Mouse (Mus musculus) embryonic facial prominence, embryonic 11.5 days (tissue): ENCODE data around the gene Rbm43. TPM values are rescaled to one million over a fixed set of nuclear protein-coding genes. Genes with fewer than 3 reads are reported as not detected.
"Not testable (repeated sequence)": the region's sequence is repeated elsewhere in the genome, so short reads cannot be mapped to it uniquely, and the experiment has no call there.

Source experiments
- ATAC-seq: fragments of 200-750 bp; cut with Nextera tagmentation; replicated peaks from 2 replicates; pipeline ENCODE4 v1.8.0; 2017; ENCODE audit warnings: low read depth; ENCODE audit not compliant: insufficient number of reproducible peaks, low FRiP score, low TSS enrichment
- DNase-seq: peaks from one replicate; pipeline ENCODE4 v3.0.0-alpha.2; 2015; ENCODE audit warnings: low spot score
- H3K27ac ChIP-seq: fragments of 300-500 bp; sonication (generic); replicated peaks from 2 replicates; pipeline ENCODE4 v1.5.1; 2014; ENCODE audit warnings: mild to moderate bottlenecking, low read depth, low read length, control low read depth
- H3K27me3 ChIP-seq: fragments of 300-500 bp; sonication (generic); 2 replicates; pipeline ENCODE4 v1.6.1; 2014; ENCODE audit warnings: mild to moderate bottlenecking, low read length, moderate library complexity, mixed read lengths; ENCODE audit not compliant: control insufficient read depth, insufficient read depth
- H3K36me3 ChIP-seq: fragments of 300-500 bp; sonication (generic); replicated peaks from 2 replicates; pipeline ENCODE4 v1.6.1; 2014; ENCODE audit warnings: low read depth, mild to moderate bottlenecking, low read length, moderate library complexity, mixed read lengths; ENCODE audit not compliant: control insufficient read depth, insufficient read depth
- H3K4me1 ChIP-seq: fragments of 300-500 bp; sonication (generic); 2 replicates; pipeline ENCODE4 v1.6.1; 2014; ENCODE audit warnings: low read length, mixed read lengths; ENCODE audit not compliant: control insufficient read depth, insufficient read depth
- H3K4me2 ChIP-seq: fragments of 300-500 bp; sonication (generic); 2 replicates; pipeline ENCODE4 v1.6.1; 2014; ENCODE audit warnings: low read depth, mild to moderate bottlenecking, control low read depth, low read length, moderate library complexity
- H3K4me3 ChIP-seq: fragments of 300-500 bp; sonication (generic); 2 replicates; pipeline ENCODE4 v1.5.1; 2014; ENCODE audit warnings: low read depth, low read length, control low read depth
- H3K9ac ChIP-seq: fragments of 300-500 bp; sonication (generic); replicated peaks from 2 replicates; pipeline ENCODE4 v1.6.1; 2014; ENCODE audit warnings: mild to moderate bottlenecking, control low read depth, low read length
- H3K9me3 ChIP-seq: fragments of 300-500 bp; sonication (generic); replicated peaks from 2 replicates; pipeline ENCODE4 v1.6.1; 2016; ENCODE audit warnings: mild to moderate bottlenecking, low read length, inconsistent platforms, mixed read lengths; ENCODE audit not compliant: control insufficient read depth
- WGBS: fragments of 180-500 bp; shearing (Covaris S2); extraction: QIAGEN DNeasy Blood & Tissue Kit; methylation state at CpG from one replicate; pipeline ENCODE4 v1.1.7; 2014; 5-methylcytosine and 5-hydroxymethylcytosine counted together
- polyA plus RNA-seq: library from polyadenylated mRNA; unstranded; fragments of >200 nt; fragmentation: Nextera tagmentation; extraction: Ambion mirVana; gene quantifications from 2 replicates; pipeline ENCODE4 v1.2.1, GENCODE M21; 2014

Rbm43 gene
- polyA plus RNA-seq, 1 experiment from 2014 or later: 12.9 TPM

DNA sequence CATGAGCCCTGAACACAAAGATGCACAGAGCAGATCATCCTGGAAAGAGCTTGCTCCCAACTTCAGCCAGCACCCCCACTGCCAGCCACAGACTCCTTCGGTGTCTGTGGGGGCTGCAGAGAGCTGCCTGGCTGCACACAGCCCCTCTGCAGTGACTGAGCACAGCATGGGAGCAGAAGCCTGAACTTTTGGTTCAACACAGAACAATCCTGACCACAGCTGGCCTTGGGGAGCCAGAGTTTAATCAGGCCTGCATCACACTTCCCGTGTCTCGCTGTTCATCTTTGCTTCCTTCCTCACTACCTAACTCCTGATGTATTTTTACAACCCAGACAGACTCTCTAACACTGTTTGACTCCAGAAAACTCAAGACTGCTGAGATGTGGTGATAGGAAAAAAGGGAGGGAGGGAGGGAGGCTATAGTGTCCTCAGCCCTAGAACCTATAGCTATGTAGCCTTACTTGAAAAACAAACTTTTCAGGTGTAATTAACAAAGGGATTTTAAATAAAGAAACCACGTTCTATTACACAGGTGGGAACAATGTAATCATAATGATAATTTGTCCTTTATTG is 27.3 kb downstream of the Rbm43 start:
- Histone ChIP-seq H3K27me3 (no peaks in the 10 kb centered on the region), H3K9ac (no peak overlapping the region), H3K4me1 (no peaks in the 10 kb centered on the region; the same call in 1 of the 2 replicates), H3K4me3 (no peak overlapping the region), H3K9me3 (no peaks in the 10 kb centered on the region), H3K4me2 (no peak overlapping the region), H3K27ac (no peak overlapping the region), H3K36me3 (no peaks in the 10 kb centered on the region)
- ATAC-seq (no peak), DNase-seq (no peak)
- WGBS: 51% methylated on average over 4 of the region's 4 CpGs

DNA sequence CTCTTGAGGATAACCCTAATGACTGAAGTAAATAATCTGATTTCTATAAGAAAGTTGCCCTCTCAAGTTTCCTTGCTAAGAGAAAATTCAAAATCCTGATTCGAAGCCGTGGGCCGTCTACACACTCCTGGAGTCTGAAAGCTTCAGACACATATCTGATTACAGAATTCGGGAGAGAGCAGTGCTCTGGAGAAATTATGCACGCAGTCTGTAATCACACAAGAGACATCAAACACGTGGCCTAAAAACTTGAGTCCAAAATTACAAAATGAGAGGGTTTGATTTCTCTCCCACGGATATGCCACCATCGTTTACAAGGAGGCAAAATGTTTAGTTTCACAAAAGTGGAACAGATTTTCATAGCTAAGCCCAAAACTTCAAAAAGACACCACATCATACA is 29.3 kb downstream of the Rbm43 start:
- Histone ChIP-seq H3K9ac (no peak overlapping the region), H3K4me3 (no peak overlapping the region), H3K4me1 (no peaks in the 10 kb centered on the region), H3K36me3 (no peaks in the 10 kb centered on the region), H3K27me3 (no peaks in the 10 kb centered on the region), H3K9me3 (no peaks in the 10 kb centered on the region), H3K27ac (no peak overlapping the region), H3K4me2 (no peak overlapping the region)
- 35% methylated on average over 8 of the region's 8 CpGs for whole genome bisulfite sequencing
- DNase-seq (peak; percentile 53), ATAC-seq (peak; percentile 73; the same call in 1 of the 2 replicates)

- WGBS: 76% methylated on average over 12 of the region's 12 CpGs
These were observed 42.5 kb downstream of the Rbm43 start for GRCm38 (mm10) chr2:51892411-51892901.

GRCm38 (mm10) chr2:51890961-51891360 is 44.0 kb downstream of the Rbm43 start:
- Histone ChIP-seq H3K9ac (no peak overlapping the region), H3K4me2 (no peak overlapping the region), H3K27ac (no peak overlapping the region), H3K27me3 (no peaks in the 10 kb centered on the region), H3K4me3 (no peak overlapping the region), H3K4me1 (no peaks in the 10 kb centered on the region), H3K9me3 (no peaks in the 10 kb centered on the region), H3K36me3 (no peaks in the 10 kb centered on the region)
- ATAC-seq (no peak), DNase-seq (no peak)
- WGBS: 79% methylated on average over 4 of the region's 4 CpGs

More at GRCm38 (mm10) chr2:51892411-51892901, 42.5 kb downstream of the Rbm43 start:
- DNase-seq (peak; percentile 25), ATAC-seq (no peak)
- no peak overlapping the region for H3K27ac ChIP-seq
- no peaks in the 10 kb centered on the region for H3K27me3 ChIP-seq
- H3K9ac ChIP-seq: no peak overlapping the region
- no peak overlapping the region for H3K4me2 ChIP-seq
- no peaks in the 10 kb centered on the region for H3K9me3 ChIP-seq
- H3K36me3 ChIP-seq: no peaks in the 10 kb centered on the region
- H3K4me3 ChIP-seq: no peak overlapping the region
- no peaks in the 10 kb centered on the region for H3K4me1 ChIP-seq

GRCm38 (mm10) chr2:51890139-51890538 is 44.8 kb downstream of the Rbm43 start:
- H3K4me3 ChIP-seq, H3K4me1 ChIP-seq, H3K9ac ChIP-seq, H3K27me3 ChIP-seq, H3K36me3 ChIP-seq, H3K4me2 ChIP-seq, H3K27ac ChIP-seq, ATAC-seq, DNase-seq, H3K9me3 ChIP-seq: not testable (repeated sequence)
- WGBS: 100% methylated on average over 9 of the region's 26 CpGs

GRCm38 (mm10) chr2:51880143-51880542 is 54.8 kb downstream of the Rbm43 start:
- H3K4me2 ChIP-seq: no peak overlapping the region
- no peak overlapping the region for H3K9ac ChIP-seq
- H3K27me3 ChIP-seq: no peaks in the 10 kb centered on the region
- no peak for ATAC-seq
- no peak for DNase-seq
- WGBS: 77% methylated on average over 1 of the region's 1 CpGs
- no peaks in the 10 kb centered on the region for H3K9me3 ChIP-seq
- no peaks in the 10 kb centered on the region for H3K36me3 ChIP-seq
- H3K4me1 ChIP-seq: no peaks in the 10 kb centered on the region
- no peak overlapping the region for H3K4me3 ChIP-seq
- H3K27ac ChIP-seq: no peak overlapping the region

Other genes starting within 250 kb of the Rbm43 start
- 11.5 and 11.7 TPM in 2 replicates for gene Nmi, start 38.3 kb upstream of the Rbm43 start, polyA plus RNA-seq
- gene Tnfaip6, start 102.8 kb upstream of the Rbm43 start, polyA plus RNA-seq: 62.9 and 68.6 TPM in 2 replicates
- 47.1 and 52.9 TPM in 2 replicates for gene Rif1, start 137.7 kb upstream of the Rbm43 start, polyA plus RNA-seq